Mouse (Mus musculus): ENCODE measurements at regions not wholly inside any gene's neighbourhood (a gene's known extent, or its start where the extent isn't known, plus 50 kb on each side); places are given as distances from the start of the nearest gene placed in this dataset.

- no peak for TF ChIP-seq POLR2A (IDR thresholded peaks at IDR 0.05; ENCODE audit: borderline replicate concordance, extremely low read depth, insufficient read depth, insufficient read length, poor library complexity, severe bottlenecking)
- TF ChIP-seq CTCF (IDR thresholded peaks at IDR 0.05; ENCODE audit: borderline replicate concordance, extremely low read depth, insufficient read depth, insufficient read length) = no peak
Observed at GRCm38 (mm10) chr8:127860376-127860775, 498.0 kb upstream of the Nrp1 start.

Measured in brain, embryonic 14.5 days (tissue).